Comparison of ENCODE assay signal across 29 mouse cellular contexts in genomic region chr7:34215481-34215880, GRCm38 (mm10). TPM values are rescaled to one million over a fixed set of nuclear protein-coding genes. Genes with fewer than 3 reads are reported as not detected.
DNase-seq lines count a peak whose midpoint lies in the region; ATAC-seq and TF ChIP-seq lines count a peak whose summit lies in the region.
"Had no signal": no experiment of that assay in that cellular context is flagged by ENCODE, and none has a peak within 500 bp of the region (broad histone marks: within the 10 kb centered on the region; RNA-seq: fewer than 3 reads in every experiment).

No protein-coding gene starts in this region.

- H3K36me3 ChIP-seq in intestine, embryonic 15.5 days, result peaks cover 80% of the 10 kb centered on the region
- peaks cover 51% of the 10 kb centered on the region for H3K36me3 ChIP-seq in myocyte (ENCODE audit: control insufficient read depth, insufficient read depth)
- H3K36me3 ChIP-seq in forebrain, postnatal 0 days (ENCODE audit: insufficient read depth), result peaks cover 80% of the 10 kb centered on the region
- H3K36me3 ChIP-seq in heart, embryonic 12.5 days, result peaks cover 100% of the 10 kb centered on the region

- no peaks in the 10 kb centered on the region for H3K79me2 ChIP-seq in myocyte (ENCODE audit: control insufficient read depth, insufficient read depth)

- peak; percentile 40 for DNase-seq in adrenal gland, postnatal 14 days
- no peak for DNase-seq in adrenal gland, adult 8-10 months
- no peak for DNase-seq in natural killer cell, adult 2 months (ENCODE audit: low spot score in 2 of 2)
- DNase-seq in forebrain, postnatal 0 days, result no peak
- DNase-seq: cerebellum, adult 2 months; cerebellum, postnatal 36 days; embryo, embryonic 11 days; kidney, adult 18-20 months; kidney, postnatal 4 days; layer of hippocampus, adult 9-11 months; lung, postnatal 36 days; midbrain, embryonic 14.5 days; spleen, adult 18-20 months had no signal

- H3K27me3 ChIP-seq in intestine, embryonic 15.5 days (replicated peaks), result no peaks in the 10 kb centered on the region
- no peaks in the 10 kb centered on the region for H3K27me3 ChIP-seq in myocyte (ENCODE audit: control insufficient read depth, insufficient read depth, insufficient read length)
- no peaks in the 10 kb centered on the region for H3K27me3 ChIP-seq in forebrain, postnatal 0 days (ENCODE audit: insufficient read depth, low read length)
- no peaks in the 10 kb centered on the region for H3K27me3 ChIP-seq in heart, embryonic 12.5 days (replicated peaks)
- H3K27me3 ChIP-seq: embryonic facial prominence, embryonic 13.5 days; forebrain, embryonic 13.5 days; lung, embryonic 15.5 days; neural tube, embryonic 13.5 days had no signal

- TF ChIP-seq POLR2A in bone marrow macrophage, adult 2 months (IDR thresholded peaks at IDR 0.05; ENCODE audit: borderline replicate concordance, low read depth, low read length), result no peak
- no peak for TF ChIP-seq POLR2A in myocyte (IDR thresholded peaks at IDR 0.05; ENCODE audit: insufficient read length, low read depth)

- TF ChIP-seq CTCF in bone marrow macrophage, adult 2 months (IDR thresholded peaks at IDR 0.05; ENCODE audit: low read depth, low read length), result no peak
- TF ChIP-seq CTCF in forebrain, postnatal 0 days (IDR thresholded peaks at IDR 0.05; ENCODE audit: low read depth), result no peak

- WGBS in intestine, embryonic 15.5 days, result 83% methylated on average over 9 of the region's 9 CpGs
- WGBS in forebrain, postnatal 0 days, result 95% methylated on average over 9 of the region's 9 CpGs
- 86% methylated on average over 9 of the region's 9 CpGs for WGBS in heart, embryonic 12.5 days

- no peaks in the 10 kb centered on the region for H3K9me3 ChIP-seq in intestine, embryonic 15.5 days
- H3K9me3 ChIP-seq in forebrain, postnatal 0 days (ENCODE audit: low read length), result no peaks in the 10 kb centered on the region
- no peaks in the 10 kb centered on the region for H3K9me3 ChIP-seq in heart, embryonic 12.5 days (replicated peaks)
- H3K9me3 ChIP-seq: embryonic facial prominence, embryonic 13.5 days; forebrain, embryonic 13.5 days; lung, embryonic 15.5 days; neural tube, embryonic 13.5 days had no signal

- no peak overlapping the region for H3K4me2 ChIP-seq in intestine, embryonic 15.5 days (replicated peaks)
- H3K4me2 ChIP-seq in myocyte (ENCODE audit: low read depth), result no peak overlapping the region
- no peak overlapping the region for H3K4me2 ChIP-seq in forebrain, postnatal 0 days (ENCODE audit: low read depth)
- no peak overlapping the region for H3K4me2 ChIP-seq in heart, embryonic 12.5 days
- H3K4me2 ChIP-seq: embryonic facial prominence, embryonic 13.5 days; forebrain, embryonic 13.5 days; lung, embryonic 15.5 days; neural tube, embryonic 13.5 days had no signal

- H3K9ac ChIP-seq in intestine, embryonic 15.5 days, result no peak overlapping the region
- no peak overlapping the region for H3K9ac ChIP-seq in forebrain, postnatal 0 days
- no peak overlapping the region for H3K9ac ChIP-seq in heart, embryonic 12.5 days
- H3K9ac ChIP-seq: embryonic facial prominence, embryonic 13.5 days; forebrain, embryonic 13.5 days; lung, embryonic 15.5 days; neural tube, embryonic 13.5 days had no signal

- peaks cover 35% of the 10 kb centered on the region for H3K4me1 ChIP-seq in bone marrow macrophage, adult 2 months (ENCODE audit: control insufficient read depth, insufficient read depth, low read length)
- H3K4me1 ChIP-seq in intestine, embryonic 15.5 days (replicated peaks), result 0 out of 2 replicates have a peak, but pooled peaks cover 4% of the 10 kb centered on the region
- no peaks in the 10 kb centered on the region for H3K4me1 ChIP-seq in forebrain, postnatal 0 days (ENCODE audit: insufficient read depth)
- 0 out of 2 replicates have a peak, but pooled peaks cover 4% of the 10 kb centered on the region for H3K4me1 ChIP-seq in heart, embryonic 12.5 days (replicated peaks)
- H3K4me1 ChIP-seq: embryonic facial prominence, embryonic 13.5 days; forebrain, embryonic 13.5 days; lung, embryonic 15.5 days; neural tube, embryonic 13.5 days had no signal

- H3K4me3 ChIP-seq in bone marrow macrophage, adult 2 months (ENCODE audit: insufficient read depth, low read length), result no peak overlapping the region
- no peak overlapping the region for H3K4me3 ChIP-seq in intestine, embryonic 15.5 days (replicated peaks)
- no peak overlapping the region for H3K4me3 ChIP-seq in myocyte
- no peak overlapping the region for H3K4me3 ChIP-seq in forebrain, postnatal 0 days (ENCODE audit: low read depth, low read length)
- H3K4me3 ChIP-seq in heart, embryonic 12.5 days, result no peak overlapping the region
- H3K4me3 ChIP-seq: embryonic facial prominence, embryonic 13.5 days; forebrain, embryonic 13.5 days; lung, embryonic 15.5 days; neural tube, embryonic 13.5 days had no signal

- ATAC-seq in intestine, embryonic 15.5 days, result 0 out of 2 replicates have a peak, but pooled peaks have one; percentile 6
- ATAC-seq in forebrain, postnatal 0 days, result no peak
- no peak for ATAC-seq in heart, embryonic 12.5 days (ENCODE audit: insufficient number of reproducible peaks, low FRiP score)
- ATAC-seq: forebrain, embryonic 13.5 days; hindbrain, postnatal 0 days had no signal

- H3ac ChIP-seq in myocyte (ENCODE audit: control insufficient read depth, insufficient read length), result no peak overlapping the region

- H3K27ac ChIP-seq in bone marrow macrophage, adult 2 months (ENCODE audit: insufficient read depth, low read depth, low read length), result peak overlapping the region; percentile 56
- H3K27ac ChIP-seq in intestine, embryonic 15.5 days, result no peak overlapping the region
- H3K27ac ChIP-seq in forebrain, postnatal 0 days (ENCODE audit: low read depth, low read length), result no peak overlapping the region
- H3K27ac ChIP-seq in heart, embryonic 12.5 days (ENCODE audit: poor library complexity, severe bottlenecking), result no peak overlapping the region
- H3K27ac ChIP-seq: embryonic facial prominence, embryonic 13.5 days; forebrain, embryonic 13.5 days; hindbrain, postnatal 0 days; lung, embryonic 15.5 days; neural tube, embryonic 13.5 days had no signal

TF ChIP-seq in myocyte, 11 proteins besides CTCF, POLR2A, EP300 and RAD21:
- TF ChIP-seq POLR2AphosphoS2 (IDR thresholded peaks at IDR 0.05; ENCODE audit: insufficient read length, low read depth), result peak; percentile 46
- no peak for TF ChIP-seq SRF (IDR thresholded peaks at IDR 0.05; ENCODE audit: control insufficient read depth, insufficient read length, low read depth)
- no peak for TF ChIP-seq TCF3 (IDR thresholded peaks at IDR 0.05; ENCODE audit: insufficient read length, low read depth)
- no peak for TF ChIP-seq USF1 (IDR thresholded peaks at IDR 0.05; ENCODE audit: low read depth)
- TF ChIP-seq E2F4 (IDR thresholded peaks at IDR 0.05; ENCODE audit: insufficient read depth), result no peak
- no peak for TF ChIP-seq REST (IDR thresholded peaks at IDR 0.05; ENCODE audit: insufficient read depth, insufficient read length)
- TF ChIP-seq CEBPB (IDR thresholded peaks at IDR 0.05; ENCODE audit: insufficient read depth, poor library complexity, severe bottlenecking), result no peak
- TF ChIP-seq MYOG (IDR thresholded peaks at IDR 0.05; ENCODE audit: control insufficient read depth in 1 of 3, insufficient read depth in 1 of 3, insufficient read length in 2 of 3, low read depth in 2 of 3), result no peak

RNA-seq across cellular contexts. Expression of gene Gpi1, which starts 14.7 kb away (rescaled TPM):
- total RNA-seq in adrenal gland, postnatal 14 days (2021), result 347 and 396 TPM in 2 replicates
- total RNA-seq in adrenal gland, adult 8-10 months (2022), result 100 to 1,000 TPM; 226 to 338 (median 277) TPM
- 630 and 641 TPM in 2 replicates for polyA plus RNA-seq in bone marrow macrophage, adult 2 months (2012; ENCODE audit: insufficient read depth, insufficient read length, missing spikeins)
- 421 and 423 TPM in 2 replicates for polyA plus RNA-seq in intestine, embryonic 15.5 days (2015; fragmentation: Nextera tagmentation; extraction: Ambion mirVana)
- 671 TPM for polyA plus RNA-seq in myocyte (2012; fragmentation: generic; extraction: Trizol)
- total RNA-seq in forebrain, postnatal 0 days (2014; rRNA removed), result 170 and 223 TPM in 2 replicates
- polyA plus RNA-seq in forebrain, postnatal 0 days (2015; fragmentation: Nextera tagmentation; extraction: Ambion mirVana), result 180 and 259 TPM in 2 replicates
- 777 and 794 TPM in 2 replicates for polyA plus RNA-seq in heart, embryonic 12.5 days (2016; fragmentation: Nextera tagmentation; extraction: Ambion mirVana)

RNA-seq across cellular contexts. Expression of gene Pdcd2l, which starts 19.0 kb away (rescaled TPM):
- 19.0 and 22.2 TPM in 2 replicates for total RNA-seq in adrenal gland, postnatal 14 days (2021)
- total RNA-seq in adrenal gland, adult 8-10 months (2022), result 10 to 100 TPM; 25.7 to 30.3 (median 27.0) TPM
- polyA plus RNA-seq in bone marrow macrophage, adult 2 months (2012; ENCODE audit: insufficient read depth, insufficient read length, missing spikeins), result 24.5 and 29.4 TPM in 2 replicates
- 55.9 TPM in 2 replicates for polyA plus RNA-seq in intestine, embryonic 15.5 days (2015; fragmentation: Nextera tagmentation; extraction: Ambion mirVana)
- polyA plus RNA-seq in myocyte (2012; fragmentation: generic; extraction: Trizol), result 48.4 TPM
- 47.4 and 63.7 TPM in 2 replicates for total RNA-seq in forebrain, postnatal 0 days (2014; rRNA removed)
- polyA plus RNA-seq in forebrain, postnatal 0 days (2015; fragmentation: Nextera tagmentation; extraction: Ambion mirVana), result 69.0 and 74.7 TPM in 2 replicates
- polyA plus RNA-seq in heart, embryonic 12.5 days (2016; fragmentation: Nextera tagmentation; extraction: Ambion mirVana), result 45.6 and 50.0 TPM in 2 replicates

RNA-seq across cellular contexts. Expression of gene Gm6096, which starts 35.4 kb away (rescaled TPM):
- not detected in 2 replicates for total RNA-seq in adrenal gland, postnatal 14 days (2021)
- not detected for total RNA-seq in adrenal gland, adult 8-10 months (2022)
- not detected in 2 replicates for polyA plus RNA-seq in bone marrow macrophage, adult 2 months (2012; ENCODE audit: insufficient read depth, insufficient read length, missing spikeins)
- not detected in 2 replicates for polyA plus RNA-seq in intestine, embryonic 15.5 days (2015; fragmentation: Nextera tagmentation; extraction: Ambion mirVana)
- 0.13 TPM for polyA plus RNA-seq in myocyte (2012; fragmentation: generic; extraction: Trizol)
- total RNA-seq in forebrain, postnatal 0 days (2014; rRNA removed), result not detected in 2 replicates
- not detected in 2 replicates for polyA plus RNA-seq in forebrain, postnatal 0 days (2015; fragmentation: Nextera tagmentation; extraction: Ambion mirVana)
- 0.86 TPM in 1 of 2 replicates, not detected in the other for polyA plus RNA-seq in heart, embryonic 12.5 days (2016; fragmentation: Nextera tagmentation; extraction: Ambion mirVana)
- total RNA-seq: hematopoietic stem cell, adult 5-6 weeks; hindbrain, postnatal 0 days; left cerebral cortex, adult 18-20 months; left cerebral cortex, postnatal 25 days; megakaryocyte-erythroid progenitor cell, adult 5-6 weeks had no signal
- polyA plus RNA-seq: cerebellum, adult 2 months; embryonic facial prominence, embryonic 13.5 days; forebrain, embryonic 13.5 days; frontal cortex, adult 2 months; gonadal fat pad, adult 2 months; hindbrain, postnatal 0 days; neural tube, embryonic 13.5 days; urinary bladder, adult 2 months had no signal

RNA-seq across cellular contexts. Expression of gene Uba2, which starts 46.1 kb away (rescaled TPM):
- total RNA-seq in adrenal gland, postnatal 14 days (2021), result 80.4 and 83.4 TPM in 2 replicates
- total RNA-seq in adrenal gland, adult 8-10 months (2022), result 10 to 100 TPM; 64.3 to 77.2 (median 72.4) TPM
- 63.1 and 63.8 TPM in 2 replicates for polyA plus RNA-seq in bone marrow macrophage, adult 2 months (2012; ENCODE audit: insufficient read depth, insufficient read length, missing spikeins)
- polyA plus RNA-seq in intestine, embryonic 15.5 days (2015; fragmentation: Nextera tagmentation; extraction: Ambion mirVana), result 156 and 168 TPM in 2 replicates
- 48.7 TPM for polyA plus RNA-seq in myocyte (2012; fragmentation: generic; extraction: Trizol)
- 179 and 196 TPM in 2 replicates for total RNA-seq in forebrain, postnatal 0 days (2014; rRNA removed)
- polyA plus RNA-seq in forebrain, postnatal 0 days (2015; fragmentation: Nextera tagmentation; extraction: Ambion mirVana), result 109 and 123 TPM in 2 replicates
- polyA plus RNA-seq in heart, embryonic 12.5 days (2016; fragmentation: Nextera tagmentation; extraction: Ambion mirVana), result 123 and 127 TPM in 2 replicates
